Mouse (Mus musculus) olfactory bulb, adult 2 months (tissue): ENCODE data around the gene Uqcrc1.

Experiments used
- CTCF ChIP-seq: fragments of 200-500 bp; IDR thresholded peaks from 2 replicates; pipeline ENCODE4 v1.5.1; 2012; ENCODE audit warnings: low read depth, mild to moderate bottlenecking, low read length, moderate library complexity; ENCODE audit not compliant: insufficient read depth
- POLR2A ChIP-seq: fragments of 200-500 bp; IDR thresholded peaks from 2 replicates; pipeline ENCODE4 v1.6.1; 2012; ENCODE audit warnings: mild to moderate bottlenecking, low read depth, low read length, moderate library complexity; ENCODE audit not compliant: insufficient read depth

- no peak for TF ChIP-seq POLR2A
- no peak for TF ChIP-seq CTCF
These were observed 54.0 kb downstream of the Uqcrc1 start for GRCm38 (mm10) chr9:108990462-108990820.
